Mouse (Mus musculus) retina, postnatal 1 day (tissue): Measurements from ENCODE around the gene Asxl2.
A peak's percentile ranks its signal among the peaks of the same experiment; 100 is the strongest.
"Not testable (repeated sequence)": the region's sequence is repeated elsewhere in the genome, so short reads cannot be mapped to it uniquely, and the experiment has no call there.

ENCODE experiments used
- DNase-seq: peaks from one replicate; pipeline ENCODE4 v3.0.0-alpha.2; 2012

Gene Asxl2

DNA sequence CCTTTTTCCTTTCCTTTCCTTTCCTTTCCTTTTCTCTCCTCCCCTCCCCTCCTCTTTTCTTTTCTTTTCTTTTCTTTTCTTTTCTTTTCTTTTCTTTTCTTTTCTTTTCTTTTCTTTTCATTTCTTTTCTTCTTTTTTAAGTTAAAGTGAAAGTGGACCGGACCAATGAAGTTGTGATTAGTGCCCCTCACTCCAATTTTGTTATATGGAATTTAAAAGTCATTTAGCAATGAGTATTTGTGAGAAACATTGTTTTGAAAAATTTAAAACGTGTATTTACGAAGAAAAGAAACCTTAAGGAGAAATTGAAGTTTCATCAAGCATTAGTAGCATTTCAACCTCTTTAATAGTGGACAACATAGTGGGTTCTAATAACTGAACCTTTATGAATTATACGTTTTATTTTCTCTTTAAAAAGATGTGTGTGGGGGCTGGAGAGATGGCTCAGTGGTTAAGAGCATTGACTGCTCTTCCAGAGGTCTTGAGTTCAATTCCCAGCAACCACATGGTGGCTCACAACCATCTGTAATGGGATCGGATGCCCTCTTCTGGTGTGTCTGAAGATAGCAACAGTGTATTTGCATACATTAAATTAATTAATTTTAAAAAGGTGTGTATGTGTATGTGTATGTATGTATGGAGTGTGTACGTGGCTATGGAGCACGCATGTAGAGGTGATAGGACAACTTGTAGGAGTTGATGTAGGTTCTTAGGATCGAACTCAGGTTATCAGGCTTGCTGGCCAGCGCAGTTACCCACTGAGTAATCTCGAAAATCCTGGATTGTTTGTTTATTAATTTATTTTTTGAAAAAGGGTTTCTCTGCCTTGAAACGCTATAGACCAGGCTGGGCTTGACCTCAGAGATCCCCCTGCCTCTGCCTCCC, 1.5 kb downstream of the Asxl2 start:
- no peak for DNase-seq

DNA sequence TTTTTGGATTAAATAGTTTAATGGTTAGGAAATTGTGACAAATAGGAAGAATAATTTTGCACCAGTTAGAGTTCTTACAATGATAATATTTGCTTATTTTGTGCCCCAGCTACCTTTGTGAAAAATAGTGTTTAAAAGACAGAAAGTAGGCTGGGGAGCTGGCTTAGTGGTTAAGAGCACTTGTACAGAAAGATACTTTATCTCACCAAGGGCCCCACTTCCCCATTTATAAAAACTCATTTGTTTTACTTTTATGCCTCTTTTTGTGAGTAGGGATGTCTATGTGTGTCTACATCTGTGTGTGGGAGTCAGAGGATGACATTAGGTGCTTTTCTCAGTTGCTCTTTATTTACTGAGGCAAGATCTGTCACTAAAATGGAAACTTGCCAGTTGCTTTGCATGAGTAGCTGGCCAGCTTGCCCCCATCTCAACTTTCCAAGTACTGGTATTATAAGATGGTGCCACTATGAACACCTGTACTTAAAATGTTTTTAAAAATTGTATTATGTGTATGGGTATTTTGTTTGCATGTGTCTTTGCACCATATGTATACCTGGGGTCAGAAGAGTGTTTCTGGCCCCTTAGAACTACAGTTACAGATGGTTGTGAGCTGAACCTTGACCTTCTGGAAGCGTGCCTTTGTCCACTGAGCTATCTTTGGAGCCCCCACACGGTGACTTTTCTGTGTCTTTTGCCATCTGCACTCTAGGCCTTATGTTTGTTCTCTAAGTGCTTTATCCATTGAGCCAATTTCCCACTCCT, 3.2 kb downstream of the Asxl2 start:
- no peak for DNase-seq

GRCm38 (mm10) chr12:3430443-3430753, 3.7 kb downstream of the Asxl2 start:
- DNase-seq = no peak

DNA sequence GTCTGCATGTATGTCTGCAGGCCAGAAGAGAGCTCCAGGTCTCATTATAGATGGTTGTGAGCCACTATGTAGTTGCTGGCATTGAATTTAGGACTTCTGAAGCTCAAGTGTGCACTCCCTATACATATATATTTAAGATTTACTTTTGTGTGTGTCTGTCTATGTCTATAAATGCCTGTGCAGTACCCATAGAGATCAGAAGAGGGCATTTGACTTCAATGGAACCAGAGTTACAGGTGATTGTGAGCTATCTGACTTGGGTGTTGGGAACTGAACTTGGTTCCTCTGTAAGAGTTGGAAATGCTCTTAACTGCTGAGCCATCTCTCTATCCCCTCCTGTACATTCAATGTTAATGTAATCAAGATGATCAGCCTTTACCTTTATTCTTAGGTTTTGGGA, 4.3 kb downstream of the Asxl2 start:
- no peak for DNase-seq

DNA sequence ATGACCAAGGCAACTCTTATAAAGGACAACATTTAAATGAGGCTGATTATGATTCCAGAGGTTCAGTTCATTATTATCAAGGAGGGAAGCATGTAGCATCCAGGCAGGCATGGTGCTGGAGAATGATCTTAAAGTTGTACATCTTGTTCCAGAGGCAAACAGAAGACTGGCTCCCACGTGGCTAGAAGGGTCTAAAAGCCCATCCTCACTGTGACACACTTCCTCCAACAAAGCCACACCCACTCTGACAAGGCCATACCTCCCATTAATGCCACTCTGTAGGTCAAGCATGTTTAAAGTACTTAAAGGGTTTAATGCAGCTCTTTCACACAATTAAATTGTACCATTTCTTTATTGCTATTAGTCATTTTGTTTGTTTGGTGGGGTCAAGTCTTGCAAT, 7.1 kb downstream of the Asxl2 start:
- DNase-seq = no peak

- DNase-seq = no peak
Measured at GRCm38 (mm10) chr12:3436446-3436845, 9.8 kb downstream of the Asxl2 start.

GRCm38 (mm10) chr12:3437815-3438214, 11.2 kb downstream of the Asxl2 start:
- DNase-seq = peak; percentile 8

- DNase-seq = no peak
Measured at GRCm38 (mm10) chr12:3440916-3441315, 14.3 kb downstream of the Asxl2 start.

GRCm38 (mm10) chr12:3441361-3441760, 14.7 kb downstream of the Asxl2 start:
- DNase-seq = no peak

GRCm38 (mm10) chr12:3453554-3453953, 26.9 kb downstream of the Asxl2 start:
- DNase-seq = no peak

DNA sequence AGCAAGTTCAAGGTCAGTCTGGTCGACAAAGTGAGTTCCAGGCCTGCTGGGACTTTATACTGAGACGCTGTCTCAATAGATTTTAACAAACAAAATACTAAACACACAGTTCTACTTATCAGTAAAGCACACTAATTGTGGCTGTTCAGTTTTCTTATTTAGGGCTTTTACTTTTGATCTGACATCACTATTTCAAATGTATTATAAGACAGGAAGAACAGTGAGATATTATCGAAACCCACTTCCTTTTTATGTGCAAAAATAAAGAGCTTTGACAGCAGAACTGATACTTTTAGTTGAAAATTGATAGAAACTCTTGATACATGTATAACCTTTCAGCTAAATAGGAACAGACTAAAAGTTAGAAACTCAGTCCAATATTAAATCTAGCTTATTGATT, 36.4 kb downstream of the Asxl2 start:
- DNase-seq = no peak

- no peak for DNase-seq
Measured at GRCm38 (mm10) chr12:3499662-3500061, 73.0 kb downstream of the Asxl2 start.

GRCm38 (mm10) chr12:3500071-3500470, 73.4 kb downstream of the Asxl2 start:
- DNase-seq = no peak

GRCm38 (mm10) chr12:3518665-3519297, 92.1 kb downstream of the Asxl2 start:
- DNase-seq = peak; percentile 87

DNA sequence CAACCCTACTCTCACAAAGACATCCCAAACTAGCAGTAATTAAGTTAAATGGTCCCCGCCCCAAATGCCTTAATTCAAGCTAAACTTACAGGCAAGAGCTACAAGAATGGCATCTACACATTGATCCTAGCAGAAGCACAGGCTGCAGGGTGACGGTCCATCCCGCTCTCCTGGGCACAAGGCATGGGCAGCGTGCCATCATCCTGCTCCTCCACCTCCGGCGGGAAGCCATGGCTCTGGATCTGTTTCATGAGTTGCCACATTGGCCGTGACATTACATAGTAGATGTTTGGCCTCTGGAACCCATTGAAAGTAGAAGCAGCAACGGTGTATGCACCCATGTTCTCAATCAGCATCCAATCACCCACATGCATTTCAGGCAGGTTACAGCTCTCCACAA, 95.1 kb downstream of the Asxl2 start:
- DNase-seq = not testable (repeated sequence)

- DNase-seq = no peak
Measured at GRCm38 (mm10) chr12:3525536-3525935, 98.9 kb downstream of the Asxl2 start.

- not testable (repeated sequence) for DNase-seq
Measured at GRCm38 (mm10) chr12:3535446-3535845, 108.8 kb downstream of the Asxl2 start.

DNA sequence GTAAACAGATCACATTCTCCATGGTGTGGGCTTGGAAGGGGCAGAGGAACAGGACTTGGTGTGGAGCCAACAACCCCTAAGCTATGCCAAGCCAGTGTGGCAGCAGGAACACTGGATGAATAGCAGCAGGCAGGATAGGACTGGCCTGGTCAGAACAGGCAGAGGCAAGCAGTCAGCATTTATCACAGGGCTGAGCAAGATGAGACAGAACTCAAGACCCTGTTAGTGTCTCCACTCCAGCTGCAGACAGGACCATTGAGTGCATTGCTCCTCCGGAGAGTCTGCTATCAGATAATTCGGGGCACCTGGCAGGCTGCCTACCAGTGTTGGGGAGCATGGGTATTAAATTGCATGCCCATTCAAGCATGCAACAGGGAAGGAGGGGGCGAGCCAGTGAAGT, 111.0 kb downstream of the Asxl2 start:
- DNase-seq = no peak

- DNase-seq = no peak
Measured at GRCm38 (mm10) chr12:3538036-3538435, 111.4 kb downstream of the Asxl2 start.

DNA sequence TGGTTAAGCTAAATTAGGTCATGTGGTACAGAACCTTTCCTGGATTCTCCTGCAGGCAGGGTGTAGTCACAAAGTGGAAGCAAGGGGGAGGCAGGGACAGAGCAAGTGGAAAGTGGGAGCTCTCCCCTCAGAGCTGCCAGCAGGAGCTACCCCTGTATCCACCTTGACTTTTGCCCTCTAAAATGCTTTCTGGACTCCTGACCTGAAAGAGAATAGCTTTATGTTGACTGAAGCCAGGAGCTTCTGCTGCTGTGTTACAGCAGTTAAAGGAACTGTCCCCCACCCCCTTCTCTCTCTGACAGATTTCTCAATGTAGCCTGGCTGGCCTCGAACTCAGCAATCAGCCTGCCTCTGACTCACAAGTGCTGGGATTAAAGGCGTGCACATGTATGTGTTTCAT, 112.9 kb downstream of the Asxl2 start:
- no peak for DNase-seq

DNA sequence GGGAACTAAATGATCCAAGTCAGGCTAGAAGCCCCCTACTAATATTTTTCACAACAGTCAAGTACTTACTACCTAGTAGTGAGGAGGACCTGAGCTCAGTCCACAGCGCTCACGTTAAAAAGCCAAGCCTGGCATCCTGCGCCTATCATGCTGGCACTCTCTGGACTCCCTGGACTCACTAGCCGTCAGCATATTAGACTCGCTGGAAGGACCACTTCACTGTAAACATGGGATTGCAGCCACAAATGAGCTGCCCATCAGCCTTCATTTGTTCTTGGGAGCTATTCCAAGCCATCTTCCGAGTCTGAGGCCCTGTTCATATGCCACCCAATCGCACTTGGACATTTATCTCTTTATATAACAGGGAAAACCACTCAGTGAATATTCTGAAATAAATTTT, 114.2 kb downstream of the Asxl2 start:
- no peak for DNase-seq

DNA sequence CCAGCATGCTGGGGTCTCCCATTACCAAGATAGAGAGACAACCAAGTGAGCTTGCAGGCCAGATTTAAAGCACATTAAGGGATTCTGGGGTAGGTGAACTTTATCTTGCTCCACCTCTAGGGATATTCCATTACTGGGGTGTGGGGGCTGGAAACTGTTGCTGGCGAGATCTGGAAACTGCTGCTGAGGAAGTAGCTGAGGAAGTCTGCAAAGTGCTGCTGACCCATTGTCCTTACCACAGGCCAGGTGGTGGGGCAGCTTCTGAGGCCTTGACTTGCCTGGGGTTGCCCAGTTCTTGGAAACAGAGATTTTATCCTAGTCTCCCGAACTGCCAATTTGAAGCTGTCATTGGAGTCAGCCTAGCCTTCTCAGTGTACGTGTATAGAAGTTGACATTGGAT, 118.8 kb downstream of the Asxl2 start:
- no peak for DNase-seq

DNA sequence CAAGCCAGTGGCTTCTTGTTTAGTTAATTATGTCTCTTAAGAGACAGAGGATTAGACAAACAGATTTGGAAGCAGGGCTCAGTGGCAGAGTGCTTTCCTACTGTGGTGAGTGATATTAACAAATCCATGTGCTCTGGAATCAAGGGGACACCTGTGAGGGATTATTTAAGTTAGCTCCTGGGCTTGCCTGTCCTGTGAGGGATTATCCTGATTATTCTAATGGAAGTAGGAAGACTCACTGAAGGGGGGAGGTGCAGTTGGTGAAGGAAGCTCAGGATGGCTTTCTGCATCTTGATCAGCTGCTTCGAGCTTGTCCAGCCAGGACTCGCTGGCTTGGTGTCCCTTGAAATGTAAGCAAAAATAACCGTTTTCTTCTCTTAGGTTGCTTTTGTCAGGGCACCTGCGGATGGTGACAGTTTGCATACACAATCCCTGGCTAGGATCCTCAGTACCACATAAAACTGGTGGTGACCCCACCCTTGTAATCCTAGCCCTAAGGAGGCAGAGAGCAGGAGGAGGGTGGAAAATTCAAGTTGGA, 119.5 kb downstream of the Asxl2 start:
- peak; percentile 66 for DNase-seq

DNA sequence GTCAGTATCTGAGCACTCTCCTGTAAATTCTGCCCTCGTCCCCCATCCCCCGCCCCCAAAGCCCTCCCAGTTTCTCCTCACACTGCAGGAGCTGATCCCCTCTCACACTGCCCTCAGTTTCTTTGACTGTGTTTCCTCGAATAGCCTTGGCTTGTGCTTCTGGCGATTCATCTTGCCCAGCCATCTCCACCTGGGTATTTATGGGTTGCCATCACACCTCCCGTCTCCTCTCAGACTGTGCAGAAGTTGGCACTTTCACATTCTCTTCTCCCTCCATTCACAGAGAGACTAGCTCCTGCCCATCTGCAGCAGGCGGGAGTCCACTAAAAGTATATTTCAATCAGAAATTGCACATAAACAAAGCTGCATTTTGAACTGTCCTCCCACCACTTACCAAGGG, 120.1 kb downstream of the Asxl2 start:
- no peak for DNase-seq
